Mouse (Mus musculus) cerebellum, adult 8-10 months (tissue): Measurements from ENCODE around the gene Tfe3.
A peak's percentile ranks its signal among the peaks of the same experiment; 100 is the strongest.
"Not testable (repeated sequence)": the region's sequence is repeated elsewhere in the genome, so short reads cannot be mapped to it uniquely, and the experiment has no call there.

Experiments
- DNase-seq: peaks from one replicate; pipeline ENCODE4 v3.0.0; 2022

The Tfe3 gene

DNA sequence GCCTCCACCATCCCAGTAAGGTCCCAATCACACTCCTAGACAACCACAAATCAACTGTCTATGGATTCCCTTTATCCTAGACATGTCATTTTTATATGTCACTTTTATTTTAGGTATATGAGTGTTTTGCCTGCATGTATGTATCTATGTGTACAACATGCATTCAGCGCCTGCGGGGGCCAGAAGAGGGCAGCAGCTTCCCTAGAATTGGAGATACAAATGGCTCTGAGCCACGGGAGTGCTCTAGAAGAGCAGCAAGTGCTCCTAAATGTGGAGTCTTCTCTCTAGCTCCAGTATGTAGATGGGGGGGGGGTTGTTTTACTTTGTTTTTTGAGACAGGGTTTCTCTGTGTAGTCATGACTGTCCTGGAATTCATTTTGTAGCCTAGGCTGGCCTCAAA, 8.7 kb upstream of the Tfe3 start:
- not testable (repeated sequence) for DNase-seq

DNA sequence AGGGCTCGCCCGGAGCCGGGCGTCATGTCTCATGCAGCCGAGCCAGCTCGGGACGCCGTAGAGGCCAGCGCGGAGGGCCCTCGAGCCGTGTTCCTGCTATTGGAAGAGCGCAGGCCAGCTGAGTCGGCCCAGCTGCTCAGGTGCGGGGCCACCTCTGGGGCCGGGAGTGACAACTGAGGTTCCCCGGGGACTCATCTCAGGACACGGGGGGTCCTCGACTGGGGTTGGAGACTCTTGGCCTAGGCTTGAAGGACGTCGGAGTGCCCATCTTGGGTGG, 499 bp downstream of the Tfe3 start:
- DNase-seq: no peak

DNA sequence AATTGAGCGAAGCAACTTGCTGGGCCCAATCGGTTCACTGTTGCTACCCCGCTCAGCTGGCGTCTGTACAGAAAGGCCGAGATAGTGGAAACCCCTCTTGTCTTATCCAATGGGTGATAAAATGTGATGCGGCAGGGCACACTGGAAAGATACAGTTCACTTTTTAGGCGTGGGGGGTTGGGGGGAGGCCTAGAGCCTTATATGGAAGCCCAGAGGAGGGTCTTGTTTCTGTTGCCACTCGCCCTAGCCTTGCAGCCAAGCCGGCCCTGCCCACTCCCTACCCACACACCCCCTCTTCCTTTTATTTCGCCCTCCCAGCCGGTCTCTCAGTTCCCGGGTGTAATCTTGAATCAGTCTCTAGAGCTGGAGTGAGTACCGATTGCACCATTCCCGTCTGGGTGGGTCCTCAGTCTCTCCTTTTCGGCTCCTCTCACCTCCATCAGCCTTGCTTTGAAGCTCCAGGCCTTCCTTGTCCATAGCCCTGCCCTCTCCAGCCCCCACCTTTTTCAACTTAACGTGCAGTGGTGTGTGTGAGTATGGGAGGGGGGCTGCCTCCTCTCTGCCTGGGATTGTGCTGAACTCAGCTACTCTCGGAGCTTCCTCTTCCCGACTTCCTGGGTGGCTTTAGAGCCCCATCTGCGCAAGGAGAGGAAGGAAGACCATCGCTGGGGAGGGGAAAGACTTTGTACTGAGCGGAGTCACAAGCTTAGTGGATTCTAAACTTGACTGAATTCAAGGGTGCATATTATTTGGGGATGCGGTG, 1.5 kb downstream of the Tfe3 start:
- no peak for DNase-seq

DNA sequence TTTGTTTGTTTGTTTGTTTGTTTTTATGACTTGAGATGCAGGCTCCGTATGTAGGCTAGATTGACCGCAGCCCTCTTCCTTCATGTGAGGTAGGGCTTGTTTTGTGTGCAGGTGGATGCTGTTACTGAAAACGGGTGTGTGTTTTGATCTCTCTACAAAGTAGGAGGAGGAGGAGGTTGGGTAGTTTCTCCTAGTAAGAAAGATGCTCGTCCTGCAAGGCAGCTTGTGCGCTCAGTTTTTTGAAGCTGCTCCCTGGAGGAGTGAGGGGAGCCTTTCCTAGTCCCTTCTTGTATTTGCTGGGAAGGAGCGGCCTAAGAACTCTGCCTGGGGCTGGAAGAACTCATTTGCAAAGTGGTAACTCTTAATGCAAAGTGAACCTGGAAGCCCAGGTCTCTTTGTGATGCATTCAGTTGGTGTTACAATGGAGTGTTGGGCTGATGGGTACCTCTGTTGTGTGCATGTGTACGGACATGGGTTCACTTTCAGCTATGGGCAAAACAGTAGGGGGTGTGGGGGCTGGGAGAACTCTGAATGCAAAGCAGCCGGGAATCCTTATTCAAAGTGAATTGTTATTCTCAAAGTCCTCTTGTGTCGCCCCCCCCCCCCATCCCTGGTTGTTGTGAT, 2.4 kb downstream of the Tfe3 start:
- DNase-seq: no peak

DNA sequence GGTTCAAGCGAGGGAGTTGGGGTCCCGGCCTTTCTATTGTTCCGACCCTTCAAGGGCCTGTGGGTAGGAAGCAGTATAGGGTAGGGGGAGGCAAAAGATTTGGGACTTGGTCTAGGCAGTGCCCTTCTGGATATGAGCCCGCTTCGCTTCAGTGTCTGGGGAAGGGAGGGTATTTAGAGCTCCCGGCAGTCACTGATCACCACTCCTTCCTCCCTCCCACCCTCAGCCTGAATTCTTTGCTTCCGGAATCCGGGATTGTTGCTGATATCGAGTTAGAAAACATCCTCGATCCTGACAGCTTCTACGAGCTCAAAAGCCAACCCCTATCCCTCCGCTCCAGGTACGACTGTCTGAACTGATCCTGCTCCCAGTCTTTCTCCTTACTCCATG, 2.9 kb downstream of the Tfe3 start:
- DNase-seq: no peak

DNA sequence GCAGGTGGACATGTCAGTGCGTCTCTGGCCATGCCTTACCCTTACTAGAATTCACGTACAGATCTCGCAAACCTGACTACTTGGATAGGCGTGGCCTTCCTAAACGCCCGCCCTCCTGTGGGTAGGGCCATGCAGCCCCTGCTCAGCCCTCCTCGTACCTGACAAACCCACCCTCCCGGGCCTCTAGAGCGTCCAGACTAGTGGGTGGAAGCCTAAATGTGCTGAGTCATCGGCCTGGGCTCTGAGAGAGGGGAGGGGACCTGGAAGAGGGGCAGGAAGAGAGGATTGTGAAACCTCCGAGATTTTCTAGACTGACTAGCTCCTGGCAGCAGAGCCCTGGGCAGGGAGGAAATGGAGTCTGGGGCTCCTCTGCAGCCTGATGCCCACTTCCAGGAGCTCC, 3.4 kb downstream of the Tfe3 start:
- no peak for DNase-seq

DNA sequence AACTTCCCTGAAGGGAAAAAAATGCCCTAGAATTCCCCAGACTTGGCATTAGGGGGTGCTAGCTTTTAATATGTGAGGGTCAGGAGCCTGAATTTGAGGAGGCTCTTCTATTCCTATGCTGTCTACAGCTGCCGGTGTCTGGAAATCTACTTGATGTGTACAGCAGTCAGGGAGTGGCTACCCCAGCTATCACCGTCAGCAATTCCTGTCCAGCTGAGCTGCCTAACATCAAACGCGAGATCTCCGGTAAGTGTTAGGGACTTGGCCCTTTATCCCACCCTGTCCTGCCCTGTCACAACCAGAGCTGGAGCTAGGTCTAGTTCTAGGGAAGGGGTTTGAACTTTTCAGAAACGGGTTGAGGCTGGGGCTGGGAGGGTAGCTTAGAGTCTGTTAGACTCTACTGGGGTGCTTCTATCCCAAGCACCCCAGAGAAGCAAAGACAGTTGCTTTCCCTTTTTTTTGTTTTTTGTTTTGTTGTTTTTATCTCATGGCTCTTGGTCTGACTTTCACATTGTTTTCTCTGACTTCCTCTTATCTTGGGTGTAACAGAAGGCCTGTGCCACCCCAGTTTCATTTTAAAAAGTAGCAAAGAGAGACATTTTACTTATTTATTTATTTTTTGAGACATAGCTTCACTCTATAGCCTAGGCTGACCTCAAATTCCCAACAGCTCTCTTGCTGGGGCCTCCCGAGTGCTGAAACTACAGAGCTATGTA, 7.1 kb downstream of the Tfe3 start:
- no peak for DNase-seq

DNA sequence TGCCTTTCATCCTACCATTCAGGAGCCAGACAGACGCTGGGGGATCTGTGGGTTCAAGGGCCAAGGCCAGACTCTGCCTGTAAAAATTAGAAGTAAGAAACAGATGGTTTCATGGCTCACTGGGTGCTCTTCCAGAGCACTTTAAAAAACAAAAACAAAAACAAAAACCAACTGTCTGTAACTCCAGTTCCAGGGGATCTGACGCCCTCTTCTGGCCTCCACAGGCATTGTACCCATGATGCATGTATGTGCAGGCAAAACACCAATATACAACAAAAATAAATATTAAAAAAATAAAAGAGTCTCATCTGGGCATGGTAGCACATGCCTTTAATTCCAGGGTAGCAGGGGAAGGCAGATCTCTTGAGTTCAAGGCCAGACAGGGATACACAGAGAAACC, 10.4 kb downstream of the Tfe3 start:
- DNase-seq: no peak

DNA sequence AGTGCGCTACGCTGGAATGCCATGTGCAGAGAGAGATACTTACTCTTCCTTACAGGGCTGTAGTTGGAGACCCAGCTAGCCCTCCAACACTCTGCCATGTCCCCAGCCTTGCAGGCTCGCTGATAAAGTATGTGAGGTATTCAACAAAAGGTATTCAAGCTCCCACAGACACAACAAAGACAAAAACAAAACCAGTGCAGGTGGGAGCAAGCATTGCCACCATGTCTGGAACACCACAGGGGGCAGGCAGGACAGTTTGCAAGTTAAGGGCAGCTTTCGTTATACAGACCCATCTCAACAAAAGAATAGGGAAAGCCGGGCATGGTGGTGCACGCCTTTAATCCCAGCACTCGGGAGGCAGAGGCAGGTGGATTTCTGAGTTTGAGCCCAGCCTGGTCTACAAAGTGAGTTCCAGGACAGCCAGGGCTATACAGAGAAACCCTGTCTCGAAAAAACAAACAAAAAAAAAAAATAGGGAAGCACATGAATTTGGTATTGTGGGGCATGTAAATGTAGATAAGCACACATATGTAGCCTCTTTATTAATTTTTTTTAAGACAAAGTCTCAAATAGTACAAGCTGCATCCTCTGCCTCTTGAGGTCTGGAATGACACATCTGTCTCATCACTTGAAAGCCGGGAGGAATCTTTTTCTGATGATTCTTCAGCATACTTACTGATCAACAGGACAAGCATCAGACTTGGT, 13.3 kb downstream of the Tfe3 start:
- DNase-seq: no peak

DNA sequence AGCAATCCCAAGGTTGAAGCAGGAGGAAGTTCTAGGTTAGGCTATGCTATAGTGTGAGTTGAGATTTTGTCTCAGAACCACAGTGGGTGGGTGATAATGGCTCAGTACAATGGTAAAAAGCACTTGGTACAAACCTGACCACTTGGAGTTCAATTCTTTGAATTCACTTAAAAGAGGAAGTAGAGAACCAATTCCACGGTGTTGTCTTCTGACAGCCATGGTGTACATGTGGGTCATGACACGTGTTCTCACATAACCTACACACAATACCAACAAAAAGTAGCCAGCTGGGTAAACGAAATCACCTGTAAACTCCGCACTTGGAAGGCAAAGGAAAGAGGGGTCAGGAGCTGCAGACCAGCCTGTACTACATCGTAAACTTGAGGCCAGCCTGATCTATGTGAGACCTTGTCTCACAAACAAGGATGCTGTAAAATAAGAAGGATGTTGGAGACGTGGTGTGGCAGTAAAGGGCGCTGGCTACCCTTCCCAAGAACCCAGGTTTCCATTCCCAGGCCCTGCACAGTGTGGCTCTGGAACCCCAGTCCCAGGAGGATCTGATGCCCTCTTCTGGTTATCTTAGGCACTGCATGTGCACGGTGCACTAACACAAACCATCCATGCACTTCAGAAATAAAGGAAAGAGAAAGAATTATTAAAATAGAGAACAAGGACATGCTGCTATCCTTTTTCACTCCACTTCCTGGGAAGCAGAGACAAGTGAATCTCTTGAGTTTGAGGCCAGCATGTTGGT, 14.1 kb downstream of the Tfe3 start:
- peak; percentile 58 for DNase-seq

DNA sequence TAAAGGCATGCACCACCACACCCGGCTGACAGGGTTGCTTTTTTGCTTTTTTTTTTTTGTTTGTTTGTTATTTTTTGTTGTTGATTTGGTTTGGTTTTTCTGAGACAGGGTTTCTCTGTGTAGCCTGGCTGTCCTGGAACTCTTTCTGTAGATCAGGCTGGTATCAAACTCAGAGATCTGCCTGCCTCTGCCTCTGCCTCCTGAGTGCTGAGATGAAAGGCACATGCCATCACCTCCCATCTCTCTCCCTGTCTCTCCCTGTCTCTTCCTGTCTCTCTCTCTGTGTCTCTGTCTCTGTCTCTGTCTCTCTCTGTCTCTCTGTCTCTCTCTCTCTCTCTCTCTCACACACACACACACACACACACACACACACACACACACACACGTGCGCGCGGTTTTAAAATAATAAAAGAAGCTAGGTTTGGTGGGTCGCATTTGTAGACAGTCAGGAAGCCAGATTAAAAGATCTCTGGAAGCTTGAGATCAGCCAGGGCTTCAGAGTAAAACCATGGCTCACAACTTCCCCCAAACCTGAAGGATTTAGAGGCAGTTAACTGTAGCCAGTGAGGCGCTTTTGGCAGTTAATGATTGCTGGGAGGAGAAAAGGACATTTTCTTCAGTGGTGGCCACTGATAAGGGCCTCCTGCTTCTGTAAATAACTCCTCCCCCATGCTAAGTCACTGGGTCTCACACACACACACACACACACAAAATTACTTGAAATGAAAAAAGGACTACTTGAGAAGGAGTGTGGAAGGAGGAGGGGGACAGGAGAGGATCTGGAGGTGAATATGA, 16.3 kb downstream of the Tfe3 start:
- no peak for DNase-seq

DNA sequence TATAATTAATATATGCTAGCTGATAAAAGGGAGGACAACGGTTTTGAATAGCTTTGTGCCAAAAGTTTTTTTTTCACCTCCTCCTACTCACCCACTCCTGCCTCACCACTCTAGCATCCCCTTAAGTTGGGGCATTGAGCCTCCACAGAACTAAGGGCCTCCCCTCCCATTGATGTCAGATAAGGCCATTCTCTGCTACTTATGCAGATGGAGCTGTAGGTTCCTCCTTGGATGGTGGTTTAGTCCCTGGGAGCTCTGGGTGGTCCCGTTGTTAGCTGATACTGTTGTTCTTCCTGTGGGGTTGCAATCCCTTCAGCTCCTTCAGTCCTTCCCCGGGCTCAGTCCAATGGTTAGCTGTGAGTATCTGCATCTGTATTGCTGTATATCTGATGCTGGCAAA, 16.9 kb downstream of the Tfe3 start:
- DNase-seq: no peak

DNA sequence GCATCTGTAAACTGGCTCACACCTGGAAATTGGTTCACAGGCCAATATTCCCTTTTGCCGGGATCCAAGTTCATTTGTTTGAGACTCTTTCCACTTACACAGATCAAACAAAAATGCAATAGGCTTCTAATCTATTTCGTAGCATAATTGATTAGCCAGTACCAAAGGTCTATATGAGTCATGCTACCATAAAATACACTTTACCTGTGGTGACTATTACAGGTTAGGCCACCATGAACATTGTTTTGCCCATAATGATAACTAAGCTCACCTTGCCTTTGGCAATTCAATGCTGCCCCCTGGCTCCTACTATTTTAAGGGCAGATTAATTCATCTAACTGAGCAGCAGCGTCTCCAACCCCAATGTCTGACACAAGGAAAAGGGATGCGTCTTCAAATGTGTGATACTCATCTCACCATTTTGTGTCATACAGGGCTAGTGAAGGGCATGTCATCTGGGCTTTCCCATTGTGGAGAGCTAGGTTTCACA, 20.3 kb downstream of the Tfe3 start:
- DNase-seq: no peak

DNA sequence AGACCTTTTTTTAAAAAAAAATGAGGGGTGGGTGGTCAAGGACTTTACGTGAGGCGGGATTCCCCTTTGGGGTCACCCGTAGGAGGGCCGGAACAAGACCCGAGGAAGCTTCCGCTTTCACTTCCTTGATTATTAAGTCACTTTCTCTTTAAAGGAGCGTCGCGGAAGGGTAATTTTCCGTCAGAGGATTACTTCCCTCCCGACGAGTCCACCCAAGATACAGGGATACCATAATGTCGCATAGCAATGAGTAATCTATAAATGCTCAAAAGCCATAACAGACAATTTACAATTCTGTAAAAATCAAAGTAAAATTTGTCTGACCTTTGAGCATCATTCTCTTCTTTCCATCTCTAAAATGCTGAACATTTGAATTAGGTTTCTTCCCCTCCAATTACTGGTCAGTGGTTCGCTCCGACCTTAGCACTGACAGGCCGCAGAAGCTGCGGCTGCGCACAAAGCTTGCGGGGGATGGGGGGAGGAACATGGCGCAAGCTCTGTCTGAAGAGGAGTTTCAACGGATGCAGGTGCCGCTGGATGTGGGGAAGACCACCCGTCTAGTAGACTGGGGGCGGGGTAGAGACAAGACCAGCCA, 27.3 kb downstream of the Tfe3 start, which contains the start of gene Gripap1:
Gene Gripap1, plus strand, starts transcription at position 224 of the 595 bp plus-strand sequence.
- peak; percentile 61 for DNase-seq

DNA sequence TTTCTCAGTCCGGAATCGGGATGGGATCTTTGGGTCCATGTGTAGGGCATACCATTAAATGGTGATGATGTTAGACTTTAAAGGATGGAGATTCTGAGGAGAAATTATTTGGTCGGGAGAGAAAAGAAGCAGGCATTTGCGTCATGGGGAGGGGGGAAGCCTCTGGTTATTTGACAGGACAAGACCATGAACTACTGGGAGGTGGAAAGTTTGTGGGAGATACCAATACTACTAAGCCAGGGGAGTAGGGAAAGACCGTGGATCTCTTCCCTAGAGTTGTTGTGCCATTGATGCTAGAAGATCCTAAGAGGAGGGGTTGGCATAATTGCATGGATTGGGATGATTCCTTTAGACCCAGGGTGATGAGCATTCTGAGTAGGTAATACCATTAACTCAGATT, 27.9 kb downstream of the Tfe3 start:
- DNase-seq: no peak

DNA sequence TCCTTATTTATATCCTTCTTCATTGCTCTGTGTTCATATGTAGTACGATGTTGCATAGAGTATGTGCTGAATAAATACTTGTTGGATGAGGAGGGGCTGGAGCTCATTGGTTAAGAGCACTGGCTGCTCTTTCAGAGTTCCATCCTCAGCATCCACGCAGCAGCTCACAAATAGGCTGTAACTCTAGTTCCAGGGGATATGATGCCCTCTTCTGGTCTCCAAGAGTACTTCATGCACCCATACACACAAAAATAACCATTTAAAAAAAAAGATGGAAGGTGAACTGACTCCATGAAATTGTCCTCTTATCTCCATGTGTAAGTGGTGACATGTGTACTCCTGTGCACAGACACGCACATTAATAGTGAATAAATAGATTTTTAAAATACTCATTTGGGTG, 31.0 kb downstream of the Tfe3 start:
- DNase-seq: no peak

DNA sequence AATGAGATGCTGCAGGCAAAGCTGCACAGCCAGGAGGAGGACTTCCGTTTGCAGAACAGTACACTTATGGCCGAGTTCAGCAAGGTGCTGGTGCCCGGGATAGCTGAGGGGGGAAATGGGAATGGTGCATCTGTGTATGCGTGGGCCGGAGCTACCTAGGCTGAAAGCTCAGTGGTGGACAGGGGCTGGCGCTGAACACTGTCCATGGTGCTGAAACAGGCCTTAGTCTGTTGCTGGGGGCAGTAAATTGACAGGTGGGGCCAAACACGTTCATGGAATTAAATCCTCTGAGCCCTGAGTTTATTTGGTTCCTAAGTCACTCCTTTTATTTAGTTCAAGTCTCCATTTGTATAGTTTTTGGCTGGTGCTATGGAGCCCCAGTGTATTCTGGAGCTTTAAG, 32.7 kb downstream of the Tfe3 start:
- DNase-seq: no peak

DNA sequence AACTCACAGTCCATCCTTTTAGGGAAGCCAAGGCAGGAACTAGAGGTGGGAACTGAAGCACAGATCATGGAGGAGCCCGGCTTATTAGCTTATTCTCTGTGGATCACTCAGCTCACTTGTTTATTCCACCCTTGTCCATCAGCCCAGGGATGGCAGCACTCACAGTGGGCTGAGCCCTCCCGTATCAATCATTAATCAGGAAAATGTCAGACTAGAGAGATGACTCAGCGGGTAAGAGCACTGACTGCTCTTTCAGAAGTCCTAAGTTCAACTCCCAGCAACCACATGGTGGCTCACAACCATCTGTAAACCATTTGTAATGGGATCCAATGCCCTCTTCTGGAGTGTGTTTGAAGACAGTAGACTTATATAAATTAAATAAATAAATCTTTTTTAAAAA, 35.0 kb downstream of the Tfe3 start:
- no peak for DNase-seq

DNA sequence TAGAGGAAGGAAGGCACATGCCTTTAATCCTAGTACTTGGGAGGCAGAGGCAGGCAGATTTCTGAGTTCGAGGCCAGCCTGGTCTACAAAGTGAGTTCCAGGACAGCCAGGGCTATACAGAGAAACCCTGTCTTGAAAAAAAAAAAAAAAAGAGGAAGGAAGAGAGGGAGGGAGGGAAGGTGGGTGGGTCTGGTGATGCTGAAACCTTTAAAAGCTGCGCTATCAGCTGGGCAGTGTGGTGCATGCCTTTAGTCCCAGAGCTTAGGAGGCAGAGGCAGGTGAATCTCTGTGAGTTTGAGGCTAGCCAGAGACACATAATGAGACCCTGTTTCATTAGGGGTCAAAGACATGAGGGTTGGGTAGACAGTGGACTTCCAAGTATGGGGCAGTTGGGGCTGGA, 39.8 kb downstream of the Tfe3 start:
- DNase-seq: not testable (repeated sequence)

DNA sequence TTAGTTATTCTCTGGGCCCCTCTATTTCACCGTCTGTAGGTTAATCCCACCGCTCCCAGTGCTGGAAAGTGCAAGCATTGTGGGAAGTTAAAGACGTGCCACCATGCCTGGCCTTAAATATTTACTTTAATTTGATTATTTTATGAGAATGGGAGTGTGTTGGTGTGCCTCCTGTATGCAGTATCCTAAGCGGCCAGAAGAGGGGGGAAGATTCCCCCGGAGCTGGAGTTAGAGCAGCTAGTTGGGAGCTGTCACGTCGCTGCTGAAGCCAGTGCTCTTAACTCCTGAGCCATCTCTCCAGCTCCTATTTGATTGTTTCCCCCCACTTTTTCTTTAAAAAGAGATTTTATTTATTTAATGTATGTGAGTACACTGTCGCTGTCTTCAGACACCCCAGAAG, 52.7 kb downstream of the Tfe3 start:
- not testable (repeated sequence) for DNase-seq
